Mouse (Mus musculus) heart, embryonic 15.5 days (tissue): ENCODE data around the gene BC048562. TPM values are rescaled to one million over a fixed set of nuclear protein-coding genes. Genes with fewer than 3 reads are reported as not detected.
A peak's percentile ranks its signal among the peaks of the same experiment; 100 is the strongest.

Source experiments
- ATAC-seq: fragments of 200-750 bp; cut with Nextera tagmentation; replicated peaks from 2 replicates; pipeline ENCODE4 v1.8.0; 2017; ENCODE audit warnings: low read depth, moderate TSS enrichment; ENCODE audit not compliant: insufficient number of reproducible peaks, insufficient read depth, low FRiP score
- H3K27ac ChIP-seq: fragments of 300-500 bp; sonication (generic); 2 replicates; pipeline ENCODE4 v1.5.1; 2015; ENCODE audit warnings: mild to moderate bottlenecking, inconsistent platforms
- H3K27me3 ChIP-seq: fragments of 300-500 bp; sonication (generic); 2 replicates; pipeline ENCODE4 v1.6.1; 2015; ENCODE audit warnings: inconsistent platforms
- H3K36me3 ChIP-seq: fragments of 300-500 bp; sonication (generic); 2 replicates; pipeline ENCODE4 v1.6.1; 2015; ENCODE audit warnings: mild to moderate bottlenecking, inconsistent platforms
- H3K4me1 ChIP-seq: fragments of 300-500 bp; sonication (generic); replicated peaks from 2 replicates; pipeline ENCODE4 v1.6.1; 2015; ENCODE audit warnings: inconsistent platforms
- H3K4me2 ChIP-seq: fragments of 300-500 bp; sonication (generic); 2 replicates; pipeline ENCODE4 v1.6.1; 2015; ENCODE audit warnings: inconsistent platforms, mild to moderate bottlenecking, moderate library complexity
- H3K4me3 ChIP-seq: fragments of 300-500 bp; sonication (generic); 2 replicates; pipeline ENCODE4 v1.5.1; 2015; ENCODE audit warnings: mild to moderate bottlenecking, inconsistent platforms
- H3K9ac ChIP-seq: fragments of 300-500 bp; sonication (generic); 2 replicates; pipeline ENCODE4 v1.6.1; 2015; ENCODE audit warnings: mild to moderate bottlenecking, inconsistent platforms
- H3K9me3 ChIP-seq: fragments of 300-500 bp; sonication (generic); replicated peaks from 2 replicates; pipeline ENCODE4 v1.6.1; 2016; ENCODE audit warnings: inconsistent platforms
- WGBS: fragments of 180-500 bp; shearing (Covaris S2); methylation state at CpG from one replicate; pipeline ENCODE4 v1.1.7; 2015; ENCODE audit warnings: mixed read lengths; 5-methylcytosine and 5-hydroxymethylcytosine counted together
- polyA plus RNA-seq: library from polyadenylated mRNA; unstranded; fragments of >200 nt; fragmentation: Nextera tagmentation; extraction: Ambion mirVana; gene quantifications from 2 replicates; pipeline ENCODE4 v1.2.1, GENCODE M21; 2015

The BC048562 gene
- polyA plus RNA-seq, 1 experiment from 2014 or later = not detected

DNA sequence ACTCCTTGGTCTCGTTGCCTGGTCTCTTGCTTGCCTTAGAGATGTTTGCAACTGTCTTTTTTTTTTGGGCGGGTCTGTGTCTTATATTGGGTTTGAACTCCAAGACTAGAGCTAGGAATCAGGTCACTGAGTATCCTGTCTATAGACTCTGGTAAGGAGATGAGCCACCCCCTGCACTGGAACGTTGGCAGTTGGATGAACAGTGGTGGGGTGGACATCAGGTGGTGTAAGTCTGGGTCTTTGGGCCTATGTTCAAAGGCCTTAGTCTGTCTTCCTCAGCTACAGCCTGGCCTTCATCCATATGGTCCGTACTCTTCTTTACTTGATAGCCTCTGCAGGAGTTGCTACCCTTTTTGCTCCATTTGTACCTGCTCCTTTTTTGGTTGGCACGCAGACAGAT, 25.4 kb downstream of the BC048562 start:
- Histone ChIP-seq H3K27ac (peak overlapping the region; percentile 93), H3K27me3 (no peaks in the 10 kb centered on the region), H3K4me3 (peak overlapping the region; percentile 87), H3K4me2 (peak overlapping the region; percentile 76), H3K9me3 (no peaks in the 10 kb centered on the region), H3K36me3 (peaks cover 33% of the 10 kb centered on the region), H3K9ac (peak overlapping the region; percentile 94; the same call in 1 of the 2 replicates), H3K4me1 (peaks cover 21% of the 10 kb centered on the region)
- ATAC-seq = no peak
- WGBS = 83% methylated on average over 5 of the region's 5 CpGs

DNA sequence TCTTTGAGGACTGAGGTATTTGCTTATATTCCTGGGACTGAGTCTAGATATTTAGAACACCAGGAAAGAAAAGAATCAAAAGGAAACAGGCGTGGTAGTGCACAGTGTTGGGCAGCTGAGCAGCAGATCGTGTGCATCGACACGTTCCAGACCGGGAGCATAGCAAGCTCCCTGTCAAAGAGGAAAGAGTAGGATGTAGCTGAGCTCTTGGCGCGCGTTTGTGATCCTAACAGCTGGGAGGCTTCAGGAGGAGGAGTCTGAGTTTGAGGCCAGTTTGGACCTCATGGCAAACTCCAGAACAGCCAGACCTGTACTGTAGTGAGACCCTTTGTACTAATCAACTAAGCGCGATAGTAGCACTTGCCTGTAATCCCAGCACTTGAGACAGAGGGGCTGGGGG, 25.9 kb downstream of the BC048562 start:
- Histone ChIP-seq H3K27ac (peak overlapping the region; percentile 93), H3K9me3 (no peaks in the 10 kb centered on the region), H3K36me3 (peaks cover 33% of the 10 kb centered on the region), H3K4me1 (peaks cover 21% of the 10 kb centered on the region), H3K9ac (no peak overlapping the region), H3K27me3 (no peaks in the 10 kb centered on the region), H3K4me3 (peak overlapping the region; percentile 87), H3K4me2 (peak overlapping the region; percentile 76)
- peak; percentile 29; the same call in 1 of the 2 replicates for ATAC-seq
- WGBS = 54% methylated on average over 10 of the region's 10 CpGs

DNA sequence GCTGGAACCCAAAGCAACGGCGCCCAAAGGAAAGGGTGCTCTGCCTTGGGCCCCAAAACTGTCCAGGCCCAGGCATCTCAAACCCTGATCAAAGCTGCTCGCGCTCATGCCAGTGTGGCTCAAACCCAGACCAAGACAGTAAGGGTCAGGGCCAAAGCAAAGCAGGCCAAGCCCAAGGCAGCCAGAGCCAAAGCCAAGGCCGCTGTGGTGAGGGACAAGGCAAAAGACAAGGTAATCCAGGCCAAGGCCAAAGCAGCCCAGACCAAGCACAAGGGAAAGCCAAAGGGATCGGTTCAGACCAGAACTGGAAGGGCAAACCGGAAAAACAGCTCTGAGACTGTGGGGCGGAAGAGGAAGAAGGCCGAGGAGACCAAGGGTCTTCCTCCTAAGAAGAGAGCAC, 27.4 kb downstream of the BC048562 start:
- no peak for ATAC-seq
- H3K4me2 ChIP-seq = no peak overlapping the region
- H3K4me1 ChIP-seq = peaks cover 21% of the 10 kb centered on the region
- no peaks in the 10 kb centered on the region for H3K9me3 ChIP-seq
- no peak overlapping the region for H3K4me3 ChIP-seq
- no peak overlapping the region for H3K9ac ChIP-seq
- H3K36me3 ChIP-seq = peaks cover 33% of the 10 kb centered on the region
- no peaks in the 10 kb centered on the region for H3K27me3 ChIP-seq
- H3K27ac ChIP-seq = no peak overlapping the region
- WGBS = 94% methylated on average over 9 of the region's 9 CpGs

DNA sequence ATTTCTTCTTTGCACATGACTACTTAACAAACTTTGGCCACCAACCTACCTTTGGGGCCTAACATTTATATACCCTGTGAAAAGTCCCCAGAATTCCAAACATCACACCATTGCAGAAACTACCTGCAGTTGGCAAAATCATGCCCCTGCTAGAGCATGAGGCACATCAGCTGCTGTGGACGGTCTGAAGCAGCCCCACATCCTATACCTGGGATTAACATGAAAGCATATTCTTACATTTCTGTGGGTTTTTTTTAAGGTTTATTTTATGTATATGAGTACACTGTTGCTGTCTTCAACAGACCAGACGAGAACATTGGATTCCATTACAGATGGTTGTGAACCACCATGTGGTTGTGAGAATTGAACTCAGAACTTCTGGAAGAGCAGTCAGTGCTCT, 29.9 kb downstream of the BC048562 start:
- no peak overlapping the region for H3K4me3 ChIP-seq
- no peak for ATAC-seq
- H3K36me3 ChIP-seq = peaks cover 33% of the 10 kb centered on the region
- no peak overlapping the region for H3K4me2 ChIP-seq
- H3K9ac ChIP-seq = no peak overlapping the region
- H3K4me1 ChIP-seq = peaks cover 14% of the 10 kb centered on the region
- H3K27me3 ChIP-seq = no peaks in the 10 kb centered on the region
- WGBS = 91% methylated on average over 2 of the region's 2 CpGs
- H3K27ac ChIP-seq = no peak overlapping the region
- H3K9me3 ChIP-seq = no peaks in the 10 kb centered on the region

DNA sequence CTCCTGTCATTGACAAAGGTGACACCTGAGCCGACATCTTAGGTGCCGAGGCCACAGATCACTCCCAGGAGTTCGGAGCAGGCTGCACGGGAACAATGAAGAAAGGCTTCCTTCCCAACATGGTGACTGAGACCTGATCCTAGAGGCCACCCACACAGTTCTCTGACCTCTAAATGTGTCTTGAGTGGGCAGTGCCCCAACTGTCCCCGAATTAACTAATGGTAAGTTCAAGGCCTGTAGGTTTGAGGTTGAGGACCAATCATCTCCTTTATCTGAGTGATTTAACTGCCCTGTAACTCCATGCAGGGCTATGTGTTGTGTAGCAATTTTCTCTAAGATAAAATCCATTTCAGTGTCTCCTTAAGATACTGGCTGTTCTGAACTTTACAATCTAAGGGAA, 33.1 kb downstream of the BC048562 start:
- no peak for ATAC-seq
- Histone ChIP-seq H3K4me1 (no peaks in the 10 kb centered on the region), H3K27ac (no peak overlapping the region), H3K4me2 (no peak overlapping the region), H3K4me3 (no peak overlapping the region), H3K27me3 (no peaks in the 10 kb centered on the region), H3K36me3 (peaks cover 19% of the 10 kb centered on the region), H3K9me3 (no peaks in the 10 kb centered on the region), H3K9ac (no peak overlapping the region)
- WGBS = 71% methylated on average over 5 of the region's 5 CpGs

DNA sequence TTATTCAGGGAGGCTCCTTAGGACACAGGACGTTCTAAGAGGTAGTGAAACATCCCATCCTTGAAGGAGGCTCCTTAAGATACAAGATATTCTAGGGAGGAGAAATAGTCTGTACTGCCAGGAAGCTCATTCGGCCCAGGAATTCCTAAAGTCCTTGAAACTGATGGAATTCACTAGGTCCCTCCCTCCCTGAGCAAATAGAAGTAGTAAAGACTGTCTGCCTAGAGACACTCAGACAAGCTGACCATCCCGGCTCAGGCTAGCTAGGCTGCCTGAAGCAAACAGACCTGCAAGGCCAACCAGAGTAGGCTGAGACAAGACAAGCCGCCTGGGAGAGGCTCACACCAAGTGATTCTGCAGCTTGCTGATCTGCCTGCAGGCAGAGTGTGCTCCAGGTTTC, 33.6 kb downstream of the BC048562 start:
- Histone ChIP-seq H3K4me1 (no peaks in the 10 kb centered on the region), H3K27ac (no peak overlapping the region), H3K9ac (no peak overlapping the region), H3K4me2 (no peak overlapping the region), H3K27me3 (no peaks in the 10 kb centered on the region), H3K36me3 (peaks cover 15% of the 10 kb centered on the region), H3K4me3 (no peak overlapping the region), H3K9me3 (no peaks in the 10 kb centered on the region)
- 55% methylated on average over 4 of the region's 4 CpGs for WGBS
- ATAC-seq = no peak

DNA sequence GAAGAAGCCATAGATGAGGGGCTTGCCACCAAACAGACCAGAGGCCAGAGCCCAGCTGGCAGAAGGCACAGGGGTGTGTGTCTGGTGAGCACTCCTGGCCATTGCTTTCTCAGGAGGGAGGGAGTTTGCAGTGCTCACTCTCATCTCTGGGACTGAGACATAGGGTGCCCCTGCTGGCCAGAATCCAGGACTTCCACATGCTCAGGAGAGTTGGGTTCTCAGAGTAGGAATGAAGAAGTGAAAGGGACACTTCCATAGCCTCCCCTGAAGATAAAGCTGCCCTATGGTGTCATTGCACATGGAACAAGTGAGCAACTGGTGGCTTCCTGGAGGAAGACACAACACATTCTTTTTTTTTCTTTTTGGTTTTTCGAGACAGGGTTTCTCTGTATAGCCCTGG, 38.2 kb downstream of the BC048562 start:
- no peaks in the 10 kb centered on the region for H3K9me3 ChIP-seq
- H3K27ac ChIP-seq = no peak overlapping the region
- H3K4me3 ChIP-seq = no peak overlapping the region
- no peak overlapping the region for H3K9ac ChIP-seq
- ATAC-seq = no peak
- peaks cover 7% of the 10 kb centered on the region for H3K4me1 ChIP-seq
- 69% methylated on average over 1 of the region's 1 CpGs for WGBS
- H3K27me3 ChIP-seq = no peaks in the 10 kb centered on the region
- no peak overlapping the region for H3K4me2 ChIP-seq
- H3K36me3 ChIP-seq = no peaks in the 10 kb centered on the region

DNA sequence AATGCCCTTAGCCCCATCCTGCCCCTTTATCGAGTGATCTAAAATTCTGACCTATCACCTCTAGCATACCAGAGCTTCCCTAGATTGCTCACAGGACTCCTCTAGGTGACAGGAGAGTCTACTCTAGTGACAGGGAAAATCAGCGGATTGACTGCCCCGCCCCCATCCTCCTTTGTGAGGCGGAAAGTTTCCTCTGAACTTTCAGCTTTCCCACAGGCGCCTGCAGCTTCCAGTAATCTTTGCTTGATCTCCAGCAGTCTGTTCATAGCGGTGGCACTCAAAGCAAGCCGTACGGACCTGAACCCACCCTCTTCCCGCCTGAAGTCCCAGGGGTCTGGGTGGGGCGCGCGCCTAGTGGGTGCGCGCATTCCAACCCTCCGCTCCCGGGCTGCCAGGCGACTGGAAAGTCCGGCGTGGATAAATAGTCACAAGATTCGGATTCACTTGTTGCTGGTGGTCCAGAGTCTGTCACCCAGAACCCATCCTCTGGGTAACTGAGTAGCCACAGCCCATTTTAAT, 42.4 kb downstream of the BC048562 start:
- Histone ChIP-seq H3K9ac (peak overlapping the region; percentile 59), H3K27ac (peak overlapping the region; percentile 88), H3K4me2 (peak overlapping the region; percentile 92), H3K9me3 (no peaks in the 10 kb centered on the region), H3K27me3 (no peaks in the 10 kb centered on the region), H3K4me3 (peak overlapping the region; percentile 62), H3K36me3 (peaks cover 20% of the 10 kb centered on the region), H3K4me1 (peaks cover 36% of the 10 kb centered on the region)
- peak; percentile 71 for ATAC-seq
- WGBS = 1% methylated on average over 20 of the region's 20 CpGs

DNA sequence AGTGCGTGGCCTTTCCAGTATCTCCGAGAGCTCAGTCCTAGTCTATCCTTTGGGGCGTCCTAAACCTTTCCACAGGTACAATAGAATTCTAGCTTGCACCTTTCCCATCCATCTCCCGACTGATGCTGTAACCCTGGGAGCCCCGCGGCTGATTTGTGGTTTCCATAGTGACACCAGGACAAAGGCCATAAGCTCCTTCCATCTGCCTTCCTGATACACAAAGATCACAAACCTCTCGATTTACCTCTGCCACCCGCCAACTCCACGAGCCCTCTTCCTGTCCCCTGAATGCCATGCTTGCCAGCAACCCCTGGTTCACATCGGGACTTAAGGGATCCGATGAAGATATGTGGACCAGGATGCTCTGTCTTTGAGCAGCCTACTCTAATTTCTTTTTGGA, 43.0 kb downstream of the BC048562 start:
- Histone ChIP-seq H3K9ac (peak overlapping the region; percentile 59; the same call in 1 of the 2 replicates), H3K27ac (peak overlapping the region; percentile 88)

DNA sequence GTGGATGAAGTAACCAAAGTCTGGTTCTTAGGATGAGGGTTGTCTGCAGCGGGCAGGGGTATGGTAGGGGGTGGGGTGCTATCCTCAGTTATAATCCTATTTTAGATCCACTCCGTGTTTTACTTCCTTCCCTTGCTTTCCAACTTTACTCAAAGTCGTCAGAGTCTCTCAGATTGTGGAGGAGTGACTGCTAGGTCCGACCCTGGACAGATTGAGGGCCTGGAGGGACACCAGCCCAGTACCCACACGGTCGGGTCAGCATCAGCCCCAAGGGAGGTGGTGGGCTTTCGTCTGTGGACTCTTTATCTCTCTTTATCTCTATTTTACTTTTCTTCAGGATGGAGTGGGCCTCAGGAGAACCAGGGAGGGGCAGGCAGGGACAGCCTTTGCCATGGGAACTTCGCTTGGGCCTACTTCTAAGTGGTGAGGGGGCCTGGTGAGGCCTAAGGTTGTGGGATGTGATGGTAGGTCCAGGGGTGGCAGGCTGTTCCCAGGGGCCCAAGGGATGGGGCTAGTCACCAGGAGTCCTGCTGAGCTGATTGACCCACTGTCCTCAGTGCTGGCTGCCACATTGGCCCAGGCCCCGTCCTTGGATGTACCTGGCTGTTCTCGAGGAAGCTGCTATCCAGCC, 43.6 kb downstream of the BC048562 start, which contains the start of gene Lamb2:
TSS of gene Lamb2 (plus strand) at position 16 of the 631 bp plus-strand sequence.
- no peaks in the 10 kb centered on the region for H3K27me3 ChIP-seq
- peak; percentile 54 for ATAC-seq
- WGBS = 6% methylated on average over 10 of the region's 10 CpGs

More for the DNA sequence above, 43.0 kb downstream of the BC048562 start:
- peaks cover 25% of the 10 kb centered on the region for H3K36me3 ChIP-seq
- H3K4me3 ChIP-seq = peak overlapping the region; percentile 73
- H3K4me2 ChIP-seq = peak overlapping the region; percentile 92
- peaks cover 36% of the 10 kb centered on the region for H3K4me1 ChIP-seq
- 0 out of 2 replicates have a peak, but pooled peaks have one; percentile 5 for ATAC-seq
- no peaks in the 10 kb centered on the region for H3K9me3 ChIP-seq
- 36% methylated on average over 11 of the region's 11 CpGs for WGBS
- no peaks in the 10 kb centered on the region for H3K27me3 ChIP-seq

DNA sequence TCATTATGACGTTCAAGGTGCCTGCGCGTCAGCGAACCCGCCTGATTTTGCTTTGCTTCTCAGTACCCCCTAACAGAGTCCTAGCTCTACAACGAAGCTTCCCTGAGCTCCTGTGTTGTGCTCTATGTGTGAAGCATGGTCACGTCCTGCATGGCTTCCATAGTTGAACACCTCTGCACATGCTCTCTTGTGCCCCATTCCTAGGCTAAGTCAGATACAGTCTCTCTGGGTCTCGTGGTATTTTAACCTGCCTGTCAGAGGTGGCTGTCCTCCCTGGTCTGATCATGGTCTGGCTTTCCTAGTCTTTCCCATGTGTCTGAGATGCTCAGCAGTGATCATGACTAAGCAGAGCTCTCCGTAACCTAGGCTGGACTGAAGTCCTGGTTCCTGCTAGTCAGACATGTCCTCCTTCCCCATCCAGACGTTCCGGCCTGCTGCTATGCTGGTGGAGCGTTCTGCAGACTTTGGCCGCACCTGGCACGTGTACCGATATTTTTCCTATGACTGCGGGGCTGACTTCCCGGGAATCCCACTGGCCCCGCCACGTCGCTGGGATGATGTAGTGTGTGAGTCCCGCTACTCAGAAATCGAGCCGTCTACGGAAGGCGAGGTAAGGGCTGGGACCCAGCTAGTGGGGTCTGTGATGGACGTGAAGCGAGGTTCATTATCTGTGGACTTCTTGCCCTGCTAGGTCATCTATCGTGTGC, 44.7 kb downstream of the BC048562 start:
- H3K27me3 ChIP-seq = no peaks in the 10 kb centered on the region
- H3K36me3 ChIP-seq = peaks cover 41% of the 10 kb centered on the region
- no peak for ATAC-seq
- H3K9ac ChIP-seq = peak overlapping the region; percentile 78
- 82% methylated on average over 28 of the region's 28 CpGs for WGBS
- H3K4me3 ChIP-seq = peak overlapping the region; percentile 73
- H3K27ac ChIP-seq = peak overlapping the region; percentile 88
- no peaks in the 10 kb centered on the region for H3K9me3 ChIP-seq
- peak overlapping the region; percentile 92 for H3K4me2 ChIP-seq
- H3K4me1 ChIP-seq = peaks cover 36% of the 10 kb centered on the region

More for the DNA sequence above, 43.6 kb downstream of the BC048562 start, which contains the start of gene Lamb2:
- Histone ChIP-seq H3K27ac (peak within 1 kb of the TSS; percentile 88), H3K4me2 (peak within 1 kb of the TSS; percentile 92), H3K4me3 (peak within 1 kb of the TSS; percentile 73), H3K36me3 (peaks cover 30% of the 10 kb centered on the region), H3K9ac (peak within 1 kb of the TSS; percentile 78), H3K4me1 (peaks cover 36% of the 10 kb centered on the region), H3K9me3 (no peaks in the 10 kb centered on the region)
